Mouse (Mus musculus) layer of hippocampus, adult 11-12 months (tissue): ENCODE measurements around the gene Rasgef1b.
A peak's percentile ranks its signal among the peaks of the same experiment; 100 is the strongest.

Experiments
- DNase-seq: peaks from one replicate; pipeline ENCODE4 v3.0.0; 2022; ENCODE audit warnings: low spot score

Rasgef1b gene

GRCm38 (mm10) chr5:99215207-99216157, 513.4 kb downstream of the Rasgef1b start:
- DNase-seq: no peak

GRCm38 (mm10) chr5:99214400-99214799, 514.5 kb downstream of the Rasgef1b start:
- peak; percentile 47 for DNase-seq

- DNase-seq: no peak
Measured at GRCm38 (mm10) chr5:99213211-99213610, 515.7 kb downstream of the Rasgef1b start.

- no peak for DNase-seq
Measured at GRCm38 (mm10) chr5:99203475-99203874, 525.4 kb downstream of the Rasgef1b start.

- peak; percentile 76 for DNase-seq
Measured at GRCm38 (mm10) chr5:99202074-99202837, 526.6 kb downstream of the Rasgef1b start.

- DNase-seq: no peak
Measured at GRCm38 (mm10) chr5:99195436-99195835, 533.4 kb downstream of the Rasgef1b start.

- DNase-seq: no peak
Measured at GRCm38 (mm10) chr5:99190941-99191800, 537.7 kb downstream of the Rasgef1b start.

GRCm38 (mm10) chr5:99183637-99184036, 545.2 kb downstream of the Rasgef1b start:
- no peak for DNase-seq

- DNase-seq: no peak
Measured at GRCm38 (mm10) chr5:99174608-99175385, 554.1 kb downstream of the Rasgef1b start.

GRCm38 (mm10) chr5:99169836-99170235, 559.0 kb downstream of the Rasgef1b start:
- no peak for DNase-seq

GRCm38 (mm10) chr5:99167767-99168166, 561.1 kb downstream of the Rasgef1b start:
- no peak for DNase-seq
